Comparison of ENCODE assay signal across 6 mouse cellular contexts in the genomic region with DNA sequence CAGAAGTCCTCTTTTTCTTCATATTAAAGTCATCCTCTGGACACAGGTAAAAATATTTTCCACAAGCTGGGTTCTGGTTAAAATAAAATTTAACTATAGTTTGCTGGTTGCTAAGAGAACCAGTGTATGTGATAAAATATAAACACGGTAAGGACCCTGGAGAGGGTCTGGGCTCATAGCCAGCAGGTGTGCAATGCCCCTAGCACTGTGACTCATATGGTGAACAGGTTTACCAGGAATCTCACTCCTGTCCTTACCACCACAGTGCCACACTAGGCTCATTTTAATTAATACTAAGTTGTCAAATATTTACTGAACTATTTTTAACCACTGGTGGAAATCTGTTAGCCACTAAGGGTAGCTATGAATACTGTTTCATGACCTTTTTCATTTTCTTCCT. TPM values are rescaled to one million over a fixed set of nuclear protein-coding genes. Genes with fewer than 3 reads are reported as not detected.
"Had no signal": no experiment of that assay in that cellular context is flagged by ENCODE, and none has a peak within 500 bp of the region (broad histone marks: within the 10 kb centered on the region; RNA-seq: fewer than 3 reads in every experiment).

No protein-coding gene starts in this region.

- DNase-seq: kidney, adult 11 months; kidney, adult 9 months; right cerebral cortex, postnatal 14 days; thymus, adult 18-20 months; thymus, postnatal 14 days had no signal

RNA-seq across cellular contexts. Expression of a gene that starts 48.2 kb away (rescaled TPM):
- total RNA-seq: monocyte, adult 5-6 weeks had no signal
